Mouse (Mus musculus): ENCODE measurements around the gene 1110032A03Rik. TPM values are rescaled to one million over a fixed set of nuclear protein-coding genes. Genes with fewer than 3 reads are reported as not detected.

1110032A03Rik gene
- polyA plus RNA-seq, 1 experiment, result 1.4 TPM

GRCm38 (mm10) chr9:50796776-50797175 lies 21.5 kb upstream of the 1110032A03Rik start:
- TF ChIP-seq GATA1 (IDR thresholded peaks at IDR 0.05; ENCODE audit: low read length), result no peak

DNA sequence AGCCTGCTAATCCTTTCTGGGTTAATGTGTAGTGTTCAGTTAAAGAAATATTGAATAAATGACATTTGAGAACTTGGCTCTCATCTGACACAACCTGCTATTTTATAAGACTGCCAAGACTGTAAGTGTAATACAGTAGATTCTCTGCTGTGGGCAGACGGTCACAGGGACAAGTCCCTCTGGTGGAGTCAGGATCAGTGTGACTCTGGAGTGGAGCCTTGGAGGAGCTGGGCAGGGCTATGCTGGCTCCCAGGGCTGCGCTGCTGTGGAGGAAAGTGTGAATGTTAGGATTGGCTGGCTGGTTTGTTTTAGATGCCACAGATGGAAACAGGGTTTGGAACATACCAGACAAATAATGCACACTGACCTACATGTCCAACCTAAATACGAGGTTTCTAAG lies 19.9 kb upstream of the 1110032A03Rik start:
- TF ChIP-seq GATA1 (IDR thresholded peaks at IDR 0.05; ENCODE audit: low read length), result no peak

DNA sequence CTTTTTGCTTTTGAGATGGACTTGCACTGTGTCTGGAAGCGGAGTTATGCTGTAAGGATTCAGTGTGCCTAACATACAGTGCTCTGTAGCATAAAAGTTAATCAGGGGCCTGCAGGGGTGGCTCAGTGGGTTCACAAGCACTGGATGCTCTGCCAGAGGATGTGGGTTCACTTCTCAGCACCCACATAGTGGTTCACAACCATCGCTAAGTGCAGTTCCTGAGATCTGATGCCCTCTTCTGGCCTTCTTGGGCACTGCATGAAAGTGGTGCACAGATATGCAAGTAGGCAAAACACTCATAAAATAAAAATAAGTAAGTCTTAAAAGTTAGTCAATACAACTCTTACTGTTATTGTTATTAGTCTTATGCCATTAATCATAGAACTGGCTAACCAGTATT lies 6.8 kb upstream of the 1110032A03Rik start:
- no peak for TF ChIP-seq GATA1 (IDR thresholded peaks at IDR 0.05; ENCODE audit: low read length)

GRCm38 (mm10) chr9:50776162-50776760 lies 941 bp upstream of the 1110032A03Rik start:
- no peak for TF ChIP-seq GATA1 (IDR thresholded peaks at IDR 0.05; ENCODE audit: low read length)

- TF ChIP-seq GATA1 (IDR thresholded peaks at IDR 0.05; ENCODE audit: low read length), result no peak
These were observed 374 bp upstream of the 1110032A03Rik start for GRCm38 (mm10) chr9:50775662-50776126.

- TF ChIP-seq GATA1 (IDR thresholded peaks at IDR 0.05; ENCODE audit: low read length), result peak; percentile 58
These were observed 1.3 kb downstream of the 1110032A03Rik start for GRCm38 (mm10) chr9:50774026-50774462.

DNA sequence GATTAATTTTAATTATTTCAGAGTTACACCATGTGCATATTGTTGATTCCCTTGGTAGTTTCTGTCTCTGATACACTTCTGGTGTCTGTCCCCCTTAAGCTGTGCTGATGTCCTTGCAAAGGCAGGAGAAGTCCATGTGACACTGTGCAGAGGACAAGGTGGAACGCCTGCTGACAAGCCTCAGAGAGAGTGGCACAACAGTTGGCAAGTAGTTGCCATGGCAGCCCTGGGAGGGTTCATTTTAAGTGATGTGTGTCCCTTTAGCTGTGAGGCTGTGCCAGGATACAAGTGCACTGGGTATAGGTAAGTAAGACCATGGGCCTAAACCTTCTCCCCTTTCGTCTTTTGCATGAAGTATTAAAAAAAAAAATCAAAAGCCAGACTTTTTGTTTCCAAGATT lies 5.3 kb downstream of the 1110032A03Rik start:
- no peak for TF ChIP-seq GATA1 (IDR thresholded peaks at IDR 0.05; ENCODE audit: low read length)

- no peak for TF ChIP-seq GATA1 (IDR thresholded peaks at IDR 0.05; ENCODE audit: low read length)
These were observed 7.0 kb downstream of the 1110032A03Rik start, which contains the start of gene Fdxacb1 for GRCm38 (mm10) chr9:50768107-50769002. Fdxacb1 (plus strand) TSS chr9:50768236.

GRCm38 (mm10) chr9:50767531-50768106 lies 7.7 kb downstream of the 1110032A03Rik start:
- TF ChIP-seq GATA1 (IDR thresholded peaks at IDR 0.05; ENCODE audit: low read length), result no peak

- TF ChIP-seq GATA1 (IDR thresholded peaks at IDR 0.05; ENCODE audit: low read length), result no peak
These were observed 12.0 kb downstream of the 1110032A03Rik start for GRCm38 (mm10) chr9:50763331-50763730.

GRCm38 (mm10) chr9:50761520-50762243 lies 13.6 kb downstream of the 1110032A03Rik start:
- no peak for TF ChIP-seq GATA1 (IDR thresholded peaks at IDR 0.05; ENCODE audit: low read length)

DNA sequence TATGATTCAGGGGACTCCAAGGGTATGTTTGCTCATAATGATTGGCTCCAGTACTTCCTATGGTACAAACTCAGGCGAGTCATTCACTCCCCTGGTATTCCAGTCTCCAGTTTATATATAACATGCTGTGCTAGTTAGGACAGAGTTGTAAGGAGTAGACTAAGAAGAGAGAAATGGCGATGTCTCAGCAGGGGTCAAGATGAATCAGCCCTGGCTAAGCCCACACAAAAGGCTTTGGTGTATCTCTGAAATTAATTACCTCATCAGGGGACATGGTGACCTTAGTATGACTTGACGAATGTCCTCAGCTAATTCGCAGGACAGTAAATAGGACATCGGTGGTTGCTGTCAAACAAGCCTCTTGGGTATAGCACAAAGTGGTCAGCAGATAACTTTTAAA lies 18.6 kb downstream of the 1110032A03Rik start:
- no peak for TF ChIP-seq GATA1 (IDR thresholded peaks at IDR 0.05; ENCODE audit: low read length)

DNA sequence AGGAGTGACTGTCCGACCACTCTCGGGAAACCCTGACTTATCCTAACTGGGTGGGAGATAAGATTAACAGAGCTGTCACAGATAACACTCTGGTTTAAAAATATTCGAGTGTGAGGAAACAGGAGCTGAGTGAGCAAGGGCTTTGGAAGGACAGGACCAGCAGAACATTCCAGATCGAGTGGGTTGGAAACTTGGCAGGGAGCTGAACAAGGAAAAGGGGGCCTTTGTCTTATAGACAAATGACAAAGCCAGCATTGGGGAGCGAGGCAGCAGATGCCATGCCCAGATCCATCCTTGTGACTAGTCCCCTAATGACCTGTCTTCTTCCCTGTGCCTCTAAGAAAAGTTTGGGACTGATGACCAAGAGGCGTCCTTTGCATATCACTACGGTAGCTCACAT lies 21.4 kb downstream of the 1110032A03Rik start:
- TF ChIP-seq GATA1 (IDR thresholded peaks at IDR 0.05; ENCODE audit: low read length), result no peak

- TF ChIP-seq GATA1 (IDR thresholded peaks at IDR 0.05; ENCODE audit: low read length), result no peak
These were observed 22.3 kb downstream of the 1110032A03Rik start for GRCm38 (mm10) chr9:50752784-50753615.
